Mouse (Mus musculus) kidney, embryonic 14.5 days (tissue): ENCODE measurements around the gene Arhgap5. TPM values are rescaled to one million over a fixed set of nuclear protein-coding genes. Genes with fewer than 3 reads are reported as not detected.
A peak's percentile ranks its signal among the peaks of the same experiment; 100 is the strongest.

Source experiments
- ATAC-seq: fragments of 200-750 bp; cut with Nextera tagmentation; 2 replicates; pipeline ENCODE4 v1.8.0; 2017; ENCODE audit warnings: moderate number of reproducible peaks, mild to moderate bottlenecking, moderate TSS enrichment, moderate library complexity; ENCODE audit not compliant: low FRiP score, low TSS enrichment
- H3K27ac ChIP-seq: fragments of 300-500 bp; sonication (generic); 2 replicates; pipeline ENCODE4 v1.5.1; 2014; ENCODE audit warnings: low read depth, mild to moderate bottlenecking, low read length, moderate library complexity, mixed read lengths
- H3K27me3 ChIP-seq: fragments of 300-500 bp; sonication (generic); 2 replicates; pipeline ENCODE4 v1.6.1; 2014; ENCODE audit warnings: mild to moderate bottlenecking, low read length; ENCODE audit not compliant: control insufficient read depth, insufficient read depth
- H3K36me3 ChIP-seq: fragments of 300-500 bp; sonication (generic); 2 replicates; pipeline ENCODE4 v1.6.1; 2014; ENCODE audit warnings: low read length, mixed read lengths; ENCODE audit not compliant: control insufficient read depth, insufficient read depth
- H3K4me1 ChIP-seq: fragments of 300-500 bp; sonication (generic); 2 replicates; pipeline ENCODE4 v1.6.1; 2014; ENCODE audit warnings: low read length, mixed read lengths; ENCODE audit not compliant: control insufficient read depth, insufficient read depth
- H3K4me2 ChIP-seq: fragments of 300-500 bp; sonication (generic); replicated peaks from 2 replicates; pipeline ENCODE4 v1.6.1; 2014; ENCODE audit warnings: low read depth, mild to moderate bottlenecking, low read length
- H3K4me3 ChIP-seq: fragments of 300-500 bp; sonication (generic); 2 replicates; pipeline ENCODE4 v1.5.1; 2014; ENCODE audit warnings: mild to moderate bottlenecking, low read length
- H3K9ac ChIP-seq: fragments of 300-500 bp; sonication (generic); 2 replicates; pipeline ENCODE4 v1.6.1; 2014; ENCODE audit warnings: low read depth, mild to moderate bottlenecking, low read length, moderate library complexity
- H3K9me3 ChIP-seq: fragments of 300-500 bp; sonication (generic); 2 replicates; pipeline ENCODE4 v1.6.1; 2016; ENCODE audit warnings: low read length; ENCODE audit not compliant: control insufficient read depth
- WGBS: fragments of 180-500 bp; shearing (Covaris S2); extraction: QIAGEN DNeasy Blood & Tissue Kit; methylation state at CpG from one replicate; pipeline ENCODE4 v1.1.7; 2014; 5-methylcytosine and 5-hydroxymethylcytosine counted together
- polyA plus RNA-seq: library from polyadenylated mRNA; unstranded; fragments of >200 nt; fragmentation: Nextera tagmentation; extraction: Ambion mirVana; gene quantifications from 2 replicates; pipeline ENCODE4 v1.2.1, GENCODE M21; 2014

Gene Arhgap5
- polyA plus RNA-seq, 1 experiment from 2014 or later = 56.3 TPM

DNA sequence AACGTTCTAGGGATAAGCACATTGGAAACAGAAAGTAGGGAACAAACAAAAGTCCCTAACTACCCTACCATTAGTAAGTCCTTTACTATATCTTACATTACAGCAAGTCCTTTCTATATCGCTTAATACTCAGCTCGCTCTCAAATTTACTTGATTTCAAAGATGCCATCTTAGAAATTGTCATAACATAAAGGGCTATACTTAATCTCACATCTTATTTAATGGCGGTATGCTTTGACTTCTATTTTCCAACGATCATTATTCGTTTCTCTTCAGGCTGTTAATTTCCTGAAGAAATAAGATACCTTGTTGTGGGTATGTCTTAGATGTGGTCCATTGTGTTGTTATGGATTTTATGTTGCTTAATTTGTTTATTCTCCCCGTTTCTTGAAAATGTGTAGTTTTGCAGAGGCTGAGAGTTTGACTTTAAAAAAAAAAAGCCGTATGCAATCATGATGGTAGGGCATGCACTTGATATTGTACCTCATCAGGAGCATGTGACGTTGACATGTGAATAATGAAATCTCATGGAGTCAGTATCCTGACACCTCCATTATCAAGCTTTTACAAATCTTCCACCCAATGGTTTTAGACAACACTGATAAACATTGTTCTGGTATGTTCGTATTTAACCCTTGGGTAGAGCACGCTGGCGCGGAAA lies 101.3 kb downstream of the Arhgap5 start:
- H3K27me3 ChIP-seq = no peaks in the 10 kb centered on the region
- H3K4me2 ChIP-seq = peak overlapping the region; percentile 65
- no peaks in the 10 kb centered on the region for H3K36me3 ChIP-seq
- 48% methylated on average over 13 of the region's 13 CpGs for WGBS
- no peaks in the 10 kb centered on the region for H3K9me3 ChIP-seq
- H3K9ac ChIP-seq = peak overlapping the region; percentile 77
- H3K27ac ChIP-seq = peak overlapping the region; percentile 78
- 0 out of 2 replicates have a peak, but pooled peaks cover 3% of the 10 kb centered on the region for H3K4me1 ChIP-seq
- ATAC-seq = no peak
- H3K4me3 ChIP-seq = peak overlapping the region; percentile 91

DNA sequence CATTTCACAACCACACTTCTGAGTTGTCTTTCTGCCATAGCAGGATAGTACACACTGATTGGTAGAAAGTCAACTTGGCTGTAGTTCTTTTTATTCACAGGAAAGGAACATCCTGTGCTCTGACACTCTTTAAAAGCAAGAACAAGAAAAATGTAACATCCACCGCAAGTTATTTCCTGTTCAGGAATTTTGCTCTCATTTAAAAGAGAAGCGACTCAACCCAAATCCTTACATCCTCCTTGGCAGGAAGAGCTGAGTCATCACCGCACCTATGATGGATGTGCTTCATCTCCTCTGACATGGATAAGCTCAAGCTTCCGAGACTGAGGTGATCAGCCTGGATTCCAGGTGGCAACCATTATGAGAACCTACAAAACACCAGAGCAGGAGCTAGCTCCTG lies 103.6 kb downstream of the Arhgap5 start:
- H3K4me2 ChIP-seq = no peak overlapping the region
- H3K4me1 ChIP-seq = 0 out of 2 replicates have a peak, but pooled peaks cover 1% of the 10 kb centered on the region
- H3K27ac ChIP-seq = no peak overlapping the region
- no peak overlapping the region for H3K4me3 ChIP-seq
- H3K9me3 ChIP-seq = no peaks in the 10 kb centered on the region
- H3K27me3 ChIP-seq = no peaks in the 10 kb centered on the region
- H3K36me3 ChIP-seq = no peaks in the 10 kb centered on the region
- no peak overlapping the region for H3K9ac ChIP-seq
- 75% methylated on average over 4 of the region's 4 CpGs for WGBS
- no peak for ATAC-seq

DNA sequence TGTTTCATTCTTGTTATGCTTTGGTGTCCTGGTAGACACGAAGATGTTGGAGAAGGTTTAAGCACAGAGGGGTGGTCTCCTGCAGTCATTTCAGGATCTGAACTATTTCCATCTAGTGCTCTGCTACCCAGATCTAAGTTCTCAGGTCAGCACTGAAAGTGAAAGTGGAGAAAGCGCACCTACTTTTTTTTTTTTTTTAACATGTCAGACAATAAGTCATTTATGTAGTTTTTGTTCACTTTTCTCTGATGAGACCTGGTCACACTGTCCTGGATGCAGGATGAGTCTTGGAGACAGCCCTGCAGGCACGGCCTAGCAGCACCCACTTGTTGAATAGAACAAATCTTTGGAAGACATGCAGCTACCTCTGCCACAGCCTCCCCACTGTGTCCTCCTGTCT lies 111.9 kb downstream of the Arhgap5 start:
- no peak for ATAC-seq
- Histone ChIP-seq H3K9ac (no peak overlapping the region), H3K36me3 (no peaks in the 10 kb centered on the region), H3K27ac (no peak overlapping the region), H3K4me3 (no peak overlapping the region), H3K4me1 (no peaks in the 10 kb centered on the region), H3K4me2 (no peak overlapping the region), H3K27me3 (no peaks in the 10 kb centered on the region), H3K9me3 (no peaks in the 10 kb centered on the region)
- 85% methylated on average over 3 of the region's 3 CpGs for WGBS

DNA sequence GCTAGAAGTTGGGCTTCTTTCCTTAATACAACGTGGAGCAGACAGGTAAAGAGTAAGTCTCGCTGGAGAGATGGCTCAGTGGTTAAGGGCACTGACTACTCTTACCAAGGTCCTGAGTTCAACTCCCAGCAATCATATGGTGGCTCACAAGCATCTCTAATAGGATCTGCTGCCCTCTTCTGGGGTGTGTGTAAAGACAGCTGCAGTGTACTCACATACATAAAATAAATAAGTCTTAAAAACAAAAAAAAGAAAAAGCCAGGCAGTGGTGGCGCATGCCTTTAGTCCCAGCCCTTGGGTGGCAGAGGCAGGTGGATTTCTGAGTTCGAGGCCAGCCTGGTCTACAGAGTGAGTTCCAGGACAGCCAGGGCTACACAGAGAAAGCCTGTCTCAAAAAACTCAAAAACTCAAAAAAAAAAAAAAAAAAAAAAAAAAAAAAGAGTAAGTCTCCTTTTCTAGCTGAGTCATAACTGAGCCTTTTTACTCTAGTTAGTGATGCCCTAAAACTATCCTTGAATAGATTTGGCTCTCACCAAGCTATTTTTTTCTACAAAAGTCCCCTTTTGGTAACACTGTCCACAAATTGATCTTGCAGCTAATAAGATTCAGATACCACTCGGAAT lies 114.8 kb downstream of the Arhgap5 start:
- H3K4me2 ChIP-seq = no peak overlapping the region
- 82% methylated on average over 5 of the region's 5 CpGs for WGBS
- no peaks in the 10 kb centered on the region for H3K9me3 ChIP-seq

DNA sequence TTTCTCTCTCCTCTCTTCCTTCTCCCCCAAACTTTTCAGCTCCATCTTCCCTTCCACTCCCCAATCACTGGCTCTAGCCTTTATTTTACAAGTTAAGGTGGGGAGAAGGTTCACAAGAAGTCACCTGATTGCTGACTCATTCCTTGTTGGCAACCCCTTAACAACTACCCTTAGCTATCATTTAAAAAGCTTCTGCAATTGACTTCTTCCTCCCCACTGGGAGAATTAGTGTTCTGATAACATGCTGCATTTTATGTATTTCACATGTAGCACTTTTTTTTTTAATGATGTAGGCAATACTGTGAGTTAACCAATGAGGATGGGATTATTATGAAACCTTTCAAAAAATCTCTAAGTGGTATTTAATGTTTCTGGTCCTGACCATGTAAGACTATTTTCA lies 115.9 kb downstream of the Arhgap5 start:
- no peaks in the 10 kb centered on the region for H3K36me3 ChIP-seq
- no peak for ATAC-seq
- no peak overlapping the region for H3K27ac ChIP-seq
- no peak overlapping the region for H3K4me2 ChIP-seq
- H3K4me3 ChIP-seq = no peak overlapping the region
- no peaks in the 10 kb centered on the region for H3K4me1 ChIP-seq
- no peaks in the 10 kb centered on the region for H3K27me3 ChIP-seq
- no peak overlapping the region for H3K9ac ChIP-seq
- no peaks in the 10 kb centered on the region for H3K9me3 ChIP-seq

More for the DNA sequence above, 114.8 kb downstream of the Arhgap5 start:
- no peak overlapping the region for H3K4me3 ChIP-seq
- H3K27ac ChIP-seq = no peak overlapping the region
- no peaks in the 10 kb centered on the region for H3K36me3 ChIP-seq
- no peaks in the 10 kb centered on the region for H3K27me3 ChIP-seq
- ATAC-seq = no peak
- H3K9ac ChIP-seq = no peak overlapping the region
- no peaks in the 10 kb centered on the region for H3K4me1 ChIP-seq

Other genes with a start within 250 kb of the Arhgap5 start
- gene Akap6, start 195.4 kb downstream of the Arhgap5 start, polyA plus RNA-seq = 0.04 and 0.18 TPM in 2 replicates